Mouse (Mus musculus): ENCODE results near the gene Axin2.

The Axin2 gene

GRCm38 (mm10) chr11:108981012-108981411, 60.9 kb downstream of the Axin2 start:
- DNase-seq, result no peak

- DNase-seq, result no peak
Observed at GRCm38 (mm10) chr11:108983409-108984064, 63.4 kb downstream of the Axin2 start.

GRCm38 (mm10) chr11:108984711-108985419, 64.7 kb downstream of the Axin2 start:
- DNase-seq, result no peak

GRCm38 (mm10) chr11:108985836-108986235, 65.7 kb downstream of the Axin2 start:
- no peak for DNase-seq

GRCm38 (mm10) chr11:108987226-108987625, 67.1 kb downstream of the Axin2 start:
- DNase-seq, result no peak

DNA sequence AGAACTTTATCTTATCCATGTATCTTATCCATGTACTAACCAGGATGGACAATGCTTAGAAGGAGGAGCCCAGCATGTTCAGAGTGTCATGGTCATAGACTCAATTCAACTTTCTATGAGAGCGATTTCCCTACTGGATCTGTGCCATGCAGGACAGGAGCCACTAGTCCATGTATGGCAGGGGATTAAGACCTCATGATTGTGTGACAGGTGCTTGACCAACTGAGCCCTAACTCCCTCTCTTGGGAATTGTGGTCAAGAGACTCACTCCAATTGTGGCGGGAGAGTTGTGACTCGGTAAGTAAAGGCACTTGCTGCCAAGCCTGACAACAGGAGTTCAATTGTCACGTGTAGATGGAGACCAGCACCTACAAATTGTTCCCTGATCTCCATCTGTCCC, 67.6 kb downstream of the Axin2 start:
- no peak for DNase-seq

- DNase-seq, result no peak
Observed at GRCm38 (mm10) chr11:108988258-108988657, 68.1 kb downstream of the Axin2 start.

GRCm38 (mm10) chr11:108989940-108990339, 69.8 kb downstream of the Axin2 start:
- no peak for DNase-seq

DNA sequence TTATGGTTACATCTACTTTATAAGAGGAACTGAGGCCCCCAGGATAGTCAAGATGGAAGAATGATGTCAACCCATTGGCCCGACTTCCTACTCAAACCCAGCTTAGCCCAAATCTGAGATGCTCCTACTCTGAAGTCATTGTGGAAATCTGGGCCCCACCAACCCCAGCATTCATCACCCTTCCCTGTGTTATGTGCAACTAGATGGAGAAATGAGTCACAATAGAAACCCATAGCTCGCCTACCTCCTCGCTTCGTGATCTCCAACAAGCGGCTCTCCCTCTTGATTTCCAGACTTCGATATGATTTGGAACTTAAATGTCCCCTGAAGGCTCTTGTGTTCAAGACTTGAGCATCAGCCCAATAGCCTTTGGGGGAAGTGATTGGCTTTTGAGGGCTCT, 73.3 kb downstream of the Axin2 start:
- no peak for DNase-seq

- DNase-seq, result no peak
Observed at GRCm38 (mm10) chr11:108995196-108995989, 75.2 kb downstream of the Axin2 start.

DNA sequence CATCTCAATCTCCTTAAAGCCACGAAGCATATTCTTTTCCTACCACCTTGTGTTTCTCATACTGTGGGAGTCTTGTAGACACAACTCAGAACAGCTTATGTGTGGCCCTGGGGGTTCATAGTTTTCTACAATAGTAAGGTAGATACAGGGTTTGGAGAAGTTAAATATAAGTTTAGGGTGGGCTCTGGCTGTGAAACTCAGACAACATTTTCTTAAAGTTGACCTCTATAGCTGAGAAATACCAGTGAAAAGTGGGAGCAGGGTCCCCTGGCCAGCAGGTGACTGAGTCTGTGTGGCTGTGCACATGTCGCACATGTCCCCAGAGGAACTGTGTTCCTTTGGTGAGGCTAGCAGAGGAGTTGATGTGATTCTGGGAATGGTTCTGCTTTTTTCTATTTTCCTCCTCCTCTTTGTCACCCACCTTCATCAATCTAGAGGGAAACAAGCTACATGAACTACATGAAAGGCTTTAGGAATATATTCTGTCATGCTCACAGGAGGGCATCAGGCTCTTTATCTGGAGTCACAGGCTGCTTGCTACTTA, 75.9 kb downstream of the Axin2 start:
- no peak for DNase-seq

DNA sequence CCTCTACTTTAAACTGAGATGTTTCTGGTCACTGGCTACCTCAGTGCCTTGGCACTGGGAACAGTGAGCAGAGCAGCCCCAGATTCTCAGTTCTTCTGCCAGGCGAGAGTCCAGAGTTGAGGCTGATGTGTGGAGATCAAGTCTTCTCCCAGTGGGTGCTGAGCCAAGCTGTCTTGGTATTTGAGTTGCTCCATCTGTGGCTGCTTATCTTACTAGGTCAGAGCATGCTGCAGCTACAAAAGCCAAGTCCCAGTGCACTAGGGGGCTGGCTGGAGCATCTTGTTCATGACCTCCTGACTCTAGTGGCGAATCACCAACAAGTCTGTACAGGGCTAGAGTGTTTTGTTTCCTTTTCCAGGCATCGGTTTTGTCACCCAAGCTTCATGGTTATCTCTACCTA, 77.7 kb downstream of the Axin2 start:
- DNase-seq, result no peak

Data from spleen, adult 18-20 months (tissue).